Mouse (Mus musculus) retina, embryonic 14.5 days (tissue): ENCODE measurements at regions not wholly inside any gene's neighbourhood (a gene's known extent, or its start where the extent isn't known, plus 50 kb on each side); places are given as distances from the start of the nearest gene placed in this dataset.
"Not testable (repeated sequence)": the region's sequence is repeated elsewhere in the genome, so short reads cannot be mapped to it uniquely, and the experiment has no call there.

Source experiments
- DNase-seq: peaks from one replicate; pipeline ENCODE4 v3.0.0-alpha.2; 2015; ENCODE audit warnings: low spot score

GRCm38 (mm10) chr12:25605396-25605795 lies 508.5 kb upstream of the Id2 start:
- no peak for DNase-seq

GRCm38 (mm10) chr12:25590262-25590661 lies 493.3 kb upstream of the Id2 start:
- no peak for DNase-seq

DNA sequence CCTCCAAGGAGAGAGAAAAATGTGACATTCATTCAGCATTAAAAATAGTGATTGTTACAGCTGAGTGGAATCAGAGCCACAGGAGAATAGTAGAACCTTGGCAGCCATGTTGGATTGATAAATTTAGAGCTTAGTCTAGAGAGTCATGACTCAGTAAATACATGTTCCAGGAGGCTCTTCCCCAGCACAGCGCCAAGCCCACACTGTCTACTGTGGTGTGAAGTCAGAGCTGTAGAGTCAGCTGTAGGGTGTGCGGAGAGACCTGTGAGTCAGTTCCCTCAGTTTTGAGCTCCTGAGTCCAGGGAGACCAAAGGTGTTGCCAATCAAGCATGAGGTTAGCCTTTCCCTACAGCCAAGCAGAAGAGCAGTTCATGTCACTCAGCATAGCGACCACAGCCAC lies 488.8 kb upstream of the Id2 start:
- no peak for DNase-seq

- no peak for DNase-seq
Observed at GRCm38 (mm10) chr12:25579407-25579806, 482.5 kb upstream of the Id2 start.

GRCm38 (mm10) chr12:25565131-25565530 lies 468.2 kb upstream of the Id2 start:
- DNase-seq = no peak

- peak; percentile 47 for DNase-seq
Observed at GRCm38 (mm10) chr12:25559601-25560000, 462.7 kb upstream of the Id2 start.

GRCm38 (mm10) chr12:25553656-25554055 lies 456.7 kb upstream of the Id2 start:
- DNase-seq = no peak

GRCm38 (mm10) chr12:25549735-25550134 lies 452.8 kb upstream of the Id2 start:
- no peak for DNase-seq

DNA sequence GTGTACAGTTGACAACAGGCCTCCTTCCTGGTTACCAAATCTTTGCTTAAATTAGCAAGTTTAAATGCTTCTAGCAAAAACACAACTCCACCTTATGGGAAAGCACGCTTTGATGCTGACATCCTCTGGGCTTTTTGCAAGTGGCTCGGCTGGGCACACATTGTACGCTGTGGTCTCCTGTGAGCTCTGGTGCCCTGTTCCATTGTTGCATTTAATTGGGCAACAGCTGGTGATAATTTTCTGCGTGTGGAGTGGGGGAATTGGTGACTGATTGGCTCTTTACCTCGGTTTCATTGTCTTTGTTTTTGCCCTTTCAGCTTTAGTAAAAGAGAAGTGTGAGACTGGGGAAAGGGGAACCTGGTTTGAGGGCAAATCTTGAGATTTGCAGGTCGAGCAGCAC lies 447.3 kb upstream of the Id2 start:
- peak; percentile 33 for DNase-seq

GRCm38 (mm10) chr12:25534620-25534950 lies 437.6 kb upstream of the Id2 start:
- DNase-seq = no peak

DNA sequence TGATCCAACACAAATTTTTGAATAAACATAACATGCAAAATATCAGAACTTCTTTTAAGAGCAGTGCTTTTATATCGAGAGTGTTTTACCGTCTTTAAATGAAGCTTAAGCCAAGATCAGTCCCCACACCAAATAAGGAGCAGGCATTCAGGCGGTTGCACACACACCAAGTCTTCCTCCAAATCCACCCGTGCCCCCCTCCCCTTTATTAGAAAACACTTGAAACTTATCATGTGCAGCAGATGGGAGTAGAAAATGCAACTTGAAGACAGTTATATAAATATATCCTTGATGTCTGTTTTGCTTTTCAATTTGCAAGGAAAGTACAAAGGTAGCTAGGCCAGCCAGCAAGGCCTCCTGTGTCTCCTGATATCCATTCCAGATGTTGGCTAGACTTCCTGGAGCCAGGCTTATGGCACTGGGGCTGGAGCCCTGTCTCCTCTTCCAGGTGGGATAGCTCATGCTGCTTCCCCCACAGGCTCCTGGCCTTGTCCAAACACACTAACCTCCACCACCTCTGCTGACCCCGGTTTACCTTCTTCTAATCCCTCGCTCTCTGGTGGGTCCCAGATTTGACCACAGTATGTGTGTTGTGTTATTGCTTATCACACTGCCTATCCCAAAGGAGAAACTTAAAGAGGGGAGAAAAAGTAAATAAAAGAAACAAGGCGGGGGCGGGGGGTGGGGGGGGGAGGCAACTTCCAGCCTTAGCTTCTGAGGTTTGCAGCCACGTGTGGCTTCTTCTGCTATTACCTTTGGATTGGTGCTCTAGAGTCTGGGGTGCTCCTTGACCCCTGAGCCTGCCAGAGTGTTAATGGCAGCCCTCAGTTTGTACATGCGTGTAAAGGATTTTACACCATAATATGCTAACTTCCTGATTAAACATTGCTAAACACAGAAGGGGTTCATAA lies 437.0 kb upstream of the Id2 start:
- DNase-seq = no peak

GRCm38 (mm10) chr12:25530483-25530882 lies 433.5 kb upstream of the Id2 start:
- DNase-seq = no peak

DNA sequence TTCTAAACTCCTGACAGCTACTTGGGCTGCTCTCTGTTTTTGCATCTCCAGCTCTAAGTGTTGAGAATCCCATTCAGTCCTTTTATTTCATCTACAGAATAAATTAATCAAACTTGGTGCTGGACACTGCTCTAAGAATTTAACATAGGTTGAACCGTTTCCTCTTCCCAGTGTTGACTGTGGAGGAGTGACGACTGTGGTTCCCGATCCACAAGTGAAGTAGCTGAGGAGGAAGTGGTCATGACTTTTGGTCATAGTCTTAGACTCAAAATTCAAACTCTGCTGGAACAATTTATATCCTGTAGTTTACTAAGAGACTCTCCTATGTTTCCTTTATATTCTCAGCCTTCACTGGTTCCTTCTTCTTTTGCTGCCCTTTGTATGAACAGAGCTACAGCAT lies 432.6 kb upstream of the Id2 start:
- no peak for DNase-seq

GRCm38 (mm10) chr12:25526639-25527038 lies 429.7 kb upstream of the Id2 start:
- DNase-seq = no peak

GRCm38 (mm10) chr12:25516738-25517137 lies 419.8 kb upstream of the Id2 start:
- DNase-seq = no peak

- DNase-seq = no peak
Observed at GRCm38 (mm10) chr12:25513679-25514078, 416.7 kb upstream of the Id2 start.

DNA sequence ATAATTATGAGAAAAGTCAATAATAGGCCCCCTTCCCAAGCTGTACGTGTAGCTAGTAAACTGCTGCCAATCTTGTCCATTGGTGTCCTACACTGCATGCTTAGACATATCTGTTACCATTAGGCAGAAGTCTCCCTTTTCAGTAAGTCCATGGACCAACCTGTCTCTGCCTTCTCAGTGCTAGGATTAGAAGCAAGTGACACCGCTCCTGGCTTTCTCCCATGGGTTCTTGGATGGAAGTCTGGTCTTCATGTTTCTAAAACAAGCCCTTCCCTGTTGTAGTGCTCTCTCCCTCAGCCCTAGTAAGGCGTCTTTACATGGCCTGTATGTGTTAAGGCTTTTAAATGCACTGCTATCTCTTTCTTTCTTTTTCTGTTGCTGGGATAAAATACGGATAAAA lies 412.7 kb upstream of the Id2 start:
- no peak for DNase-seq

- DNase-seq = no peak
Observed at GRCm38 (mm10) chr12:25493233-25493632, 396.3 kb upstream of the Id2 start.

DNA sequence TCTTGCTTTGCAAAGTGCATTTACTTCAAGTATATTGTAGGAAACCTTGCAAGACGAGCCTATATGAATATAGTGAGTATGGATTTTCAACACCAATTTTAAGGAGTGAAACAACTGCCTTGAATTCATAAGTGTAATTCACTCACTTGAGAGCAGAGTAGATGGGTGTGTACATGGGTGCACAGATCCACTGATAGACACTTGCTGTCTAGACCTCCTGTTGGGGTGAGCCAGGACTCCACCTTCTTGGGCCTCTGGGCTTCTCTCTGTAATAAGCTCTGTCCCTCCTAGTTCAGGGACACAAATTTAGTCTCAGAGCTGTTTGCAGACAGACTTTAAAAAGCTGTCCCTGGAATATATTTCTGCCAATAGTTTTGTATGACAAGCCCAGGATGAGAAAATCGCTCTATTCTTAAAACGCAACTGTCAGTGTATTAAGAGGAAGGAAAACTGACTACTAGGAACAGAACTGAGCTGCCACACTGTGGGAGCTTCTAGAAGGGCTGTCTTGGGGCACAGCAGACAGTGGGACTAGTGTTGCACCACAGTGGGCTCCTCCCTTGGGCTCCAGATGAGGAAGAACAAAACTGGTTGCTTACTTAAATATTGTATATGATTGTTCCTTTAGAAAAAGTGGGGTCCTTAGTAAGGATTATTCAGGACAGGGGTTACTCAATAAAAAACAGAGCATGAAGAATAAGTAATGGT lies 395.7 kb upstream of the Id2 start:
- DNase-seq = no peak

DNA sequence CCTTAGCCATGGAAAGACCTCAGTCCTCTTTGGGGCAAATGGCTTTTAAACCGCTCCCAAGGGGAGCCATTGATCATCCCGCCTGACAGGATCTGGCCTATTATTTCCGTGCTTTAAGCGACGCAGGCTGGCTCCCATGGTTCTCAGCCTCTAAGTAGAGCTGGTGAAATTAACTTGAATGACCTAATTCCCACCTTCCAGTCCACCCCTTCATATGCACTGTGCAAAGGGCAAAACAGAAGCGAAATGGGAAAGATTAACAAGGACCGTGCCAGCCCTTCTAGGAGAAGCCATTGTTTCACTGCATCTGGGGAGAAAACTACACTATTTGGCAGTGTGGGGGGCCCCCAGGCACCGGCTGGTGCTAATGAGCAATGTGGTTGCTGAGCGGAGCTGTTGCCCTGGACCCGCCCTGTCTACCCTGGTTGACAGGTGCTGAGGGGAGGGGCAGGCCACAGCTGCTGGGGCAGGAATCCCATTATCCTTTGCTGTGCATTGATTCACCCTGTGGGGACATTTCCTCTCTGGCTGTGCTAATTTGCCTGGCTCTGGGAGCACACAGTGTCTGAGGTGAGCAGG lies 378.3 kb upstream of the Id2 start:
- DNase-seq = peak; percentile 85

DNA sequence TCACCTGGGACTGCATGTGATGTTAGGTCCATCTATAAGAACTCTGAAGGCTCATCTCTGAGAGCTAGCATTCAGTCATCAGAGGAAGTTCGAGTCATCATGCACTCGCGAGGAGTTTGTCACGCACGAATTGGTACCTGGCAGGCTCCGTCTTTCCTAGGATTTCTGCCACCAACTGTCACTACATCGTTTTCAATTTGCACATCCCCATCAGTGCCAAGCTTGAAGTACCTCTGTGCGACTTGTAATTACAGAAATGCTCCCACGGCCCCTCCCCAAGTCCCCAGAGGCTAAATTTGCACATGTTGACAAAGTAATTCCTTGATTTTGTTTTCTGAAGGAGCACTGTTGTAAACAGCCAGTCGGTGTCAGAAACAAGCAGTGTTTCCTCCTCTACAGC lies 372.2 kb upstream of the Id2 start:
- no peak for DNase-seq

DNA sequence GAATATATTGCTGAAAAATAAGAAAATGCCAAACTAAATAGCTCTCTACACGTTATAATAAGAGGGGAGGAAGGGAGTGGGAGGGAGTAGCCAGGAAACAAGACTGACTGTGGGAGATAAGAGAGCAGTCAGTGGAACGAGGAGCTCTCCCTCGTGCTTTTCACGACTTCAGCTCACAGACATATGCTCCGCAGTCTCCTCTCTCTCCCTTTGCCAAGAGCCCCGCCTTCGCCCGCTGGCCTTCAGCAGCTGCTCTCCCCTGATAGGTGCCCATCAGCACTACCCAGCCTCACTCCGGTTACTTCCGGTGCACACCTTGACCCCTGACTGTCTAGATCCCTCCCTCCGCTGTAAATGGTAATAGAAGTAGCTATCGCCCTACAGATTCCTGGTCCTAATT lies 370.8 kb upstream of the Id2 start:
- DNase-seq = no peak

GRCm38 (mm10) chr12:25462690-25463089 lies 365.8 kb upstream of the Id2 start:
- not testable (repeated sequence) for DNase-seq
